Mouse (Mus musculus) adrenal gland, adult 18-20 months (tissue): ENCODE results near the gene Isca2. TPM values are rescaled to one million over a fixed set of nuclear protein-coding genes. Genes with fewer than 3 reads are reported as not detected.

ENCODE experiments used
- DNase-seq, 2 experiments: peaks; one replicate each; pipeline ENCODE4 v3.0.0; 2021 to 2022; ENCODE audit warnings: low spot score in 2 of 2
- total RNA-seq, 2 experiments: library from RNA; stranded (reverse); gene quantifications; 1 replicate in 1 of 2; 2 replicates in 1 of 2; pipeline ENCODE4 v1.2.3; 2021

Isca2 gene
- total RNA-seq, 2 experiments from 2014 or later: 65.2 to 77.7 TPM

GRCm38 (mm10) chr12:84769624-84770023 is 3.4 kb upstream of the Isca2 start:
- no peak for DNase-seq

GRCm38 (mm10) chr12:84771981-84772520 is 1.0 kb upstream of the Isca2 start:
- no peak for DNase-seq

GRCm38 (mm10) chr12:84773476-84773875 is 425 bp downstream of the Isca2 start:
- no peak for DNase-seq

- DNase-seq: no peak
Measured at GRCm38 (mm10) chr12:84774376-84774775, 1.3 kb downstream of the Isca2 start.

GRCm38 (mm10) chr12:84776229-84776628 is 3.2 kb downstream of the Isca2 start:
- no peak for DNase-seq

- DNase-seq: peak; percentile 82 to 91
Measured at GRCm38 (mm10) chr12:84784604-84785381, 11.7 kb downstream of the Isca2 start.

GRCm38 (mm10) chr12:84786091-84786490 is 13.0 kb downstream of the Isca2 start:
- no peak for DNase-seq

GRCm38 (mm10) chr12:84790853-84791252 is 17.8 kb downstream of the Isca2 start:
- no peak for DNase-seq

- no peak for DNase-seq
Measured at GRCm38 (mm10) chr12:84792629-84793028, 19.6 kb downstream of the Isca2 start.

- DNase-seq: no peak
Measured at GRCm38 (mm10) chr12:84794647-84795046, 21.6 kb downstream of the Isca2 start.

- DNase-seq: no peak
Measured at GRCm38 (mm10) chr12:84799086-84799485, 26.0 kb downstream of the Isca2 start.

GRCm38 (mm10) chr12:84800419-84800818 is 27.4 kb downstream of the Isca2 start:
- DNase-seq: no peak

GRCm38 (mm10) chr12:84801532-84802110 is 28.6 kb downstream of the Isca2 start:
- no peak for DNase-seq

- DNase-seq: no peak
Measured at GRCm38 (mm10) chr12:84802625-84803024, 29.6 kb downstream of the Isca2 start.

GRCm38 (mm10) chr12:84805228-84805842 is 32.3 kb downstream of the Isca2 start:
- no peak for DNase-seq

GRCm38 (mm10) chr12:84806010-84806409 is 33.0 kb downstream of the Isca2 start:
- no peak for DNase-seq

GRCm38 (mm10) chr12:84806726-84807125 is 33.7 kb downstream of the Isca2 start:
- no peak for DNase-seq

GRCm38 (mm10) chr12:84807351-84807750 is 34.3 kb downstream of the Isca2 start:
- no peak for DNase-seq

- DNase-seq: no peak
Measured at GRCm38 (mm10) chr12:84809033-84809432, 36.0 kb downstream of the Isca2 start.

GRCm38 (mm10) chr12:84810810-84811209 is 37.8 kb downstream of the Isca2 start:
- DNase-seq: no peak

- no peak for DNase-seq
Measured at GRCm38 (mm10) chr12:84811510-84811909, 38.5 kb downstream of the Isca2 start.

- DNase-seq: peak in 1 of 2 experiments; percentile 22
Measured at GRCm38 (mm10) chr12:84812004-84812403, 39.0 kb downstream of the Isca2 start.
